Mouse (Mus musculus) midbrain, embryonic 11.5 days (tissue): ENCODE data around the gene Skida1. TPM values are rescaled to one million over a fixed set of nuclear protein-coding genes. Genes with fewer than 3 reads are reported as not detected.

Experiments used
- ATAC-seq: fragments of 200-750 bp; cut with Nextera tagmentation; 2 replicates; pipeline ENCODE4 v1.8.0; 2017; ENCODE audit warnings: moderate TSS enrichment, moderate library complexity; ENCODE audit not compliant: low FRiP score
- DNase-seq: peaks from one replicate; pipeline ENCODE4 v3.0.0; 2015; ENCODE audit warnings: low spot score; ENCODE audit errors: missing footprints
- H3K27ac ChIP-seq: fragments of 300-500 bp; sonication (generic); 2 replicates; pipeline ENCODE4 v1.5.1; 2014; ENCODE audit warnings: low read depth, low read length
- H3K27me3 ChIP-seq: fragments of 300-500 bp; sonication (generic); 2 replicates; pipeline ENCODE4 v1.6.1; 2014; ENCODE audit warnings: mild to moderate bottlenecking, low read length, moderate library complexity, mixed read lengths; ENCODE audit not compliant: control insufficient read depth, insufficient read depth
- H3K36me3 ChIP-seq: fragments of 300-500 bp; sonication (generic); 2 replicates; pipeline ENCODE4 v1.6.1; 2014; ENCODE audit warnings: mild to moderate bottlenecking, low read length, moderate library complexity, mixed read lengths; ENCODE audit not compliant: control insufficient read depth, insufficient read depth
- H3K4me1 ChIP-seq: fragments of 300-500 bp; sonication (generic); 2 replicates; pipeline ENCODE4 v1.6.1; 2014; ENCODE audit warnings: low read length; ENCODE audit not compliant: control insufficient read depth, insufficient read depth
- H3K4me2 ChIP-seq: fragments of 300-500 bp; sonication (generic); 2 replicates; pipeline ENCODE4 v1.6.1; 2014; ENCODE audit warnings: mild to moderate bottlenecking, moderate library complexity
- H3K4me3 ChIP-seq: fragments of 300-500 bp; sonication (generic); 2 replicates; pipeline ENCODE4 v1.5.1; 2014; ENCODE audit warnings: low read depth, low read length
- H3K9ac ChIP-seq: fragments of 300-500 bp; sonication (generic); 2 replicates; pipeline ENCODE4 v1.6.1; 2014; ENCODE audit warnings: low read length
- H3K9me3 ChIP-seq: fragments of 300-500 bp; sonication (generic); 2 replicates; pipeline ENCODE4 v1.6.1; 2016; ENCODE audit warnings: low read length; ENCODE audit not compliant: control insufficient read depth
- WGBS: fragments of 180-500 bp; shearing (Covaris S2); extraction: QIAGEN DNeasy Blood & Tissue Kit; methylation state at CpG from one replicate; pipeline ENCODE4 v1.1.7; 2014; 5-methylcytosine and 5-hydroxymethylcytosine counted together
- polyA plus RNA-seq: library from polyadenylated mRNA; unstranded; fragments of >200 nt; fragmentation: Nextera tagmentation; extraction: Ambion mirVana; gene quantifications from 2 replicates; pipeline ENCODE4 v1.2.1, GENCODE M21; 2014

Skida1 gene
- polyA plus RNA-seq, 1 experiment from 2014 or later, result 23.4 TPM

DNA sequence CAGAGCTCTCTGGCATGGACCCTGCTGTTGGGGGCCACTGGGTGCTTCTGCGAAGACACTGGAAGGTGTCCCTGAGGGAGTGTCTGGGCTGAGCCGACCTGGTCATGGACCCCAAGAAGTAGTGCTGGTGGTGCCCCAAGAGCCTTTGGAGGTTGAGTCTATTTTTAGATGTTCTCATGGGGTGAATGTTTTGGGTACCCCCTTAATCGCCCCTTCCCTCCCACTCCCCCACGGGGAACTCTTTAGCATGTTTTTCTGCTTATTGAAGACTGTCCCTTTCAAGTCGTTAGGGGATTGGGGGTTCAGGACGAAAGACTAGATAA, 16.8 kb upstream of the Skida1 start:
- H3K9ac ChIP-seq, result peak overlapping the region; percentile 99
- DNase-seq, result peak; percentile 95
- peaks cover 8% of the 10 kb centered on the region for H3K4me1 ChIP-seq
- H3K4me2 ChIP-seq, result peak overlapping the region; percentile 90
- H3K36me3 ChIP-seq, result no peaks in the 10 kb centered on the region
- peak overlapping the region; percentile 92 for H3K4me3 ChIP-seq
- no peak for ATAC-seq
- peak overlapping the region; percentile 76 for H3K27ac ChIP-seq
- WGBS, result 4% methylated on average over 6 of the region's 6 CpGs
- H3K27me3 ChIP-seq, result no peaks in the 10 kb centered on the region
- no peaks in the 10 kb centered on the region for H3K9me3 ChIP-seq

DNA sequence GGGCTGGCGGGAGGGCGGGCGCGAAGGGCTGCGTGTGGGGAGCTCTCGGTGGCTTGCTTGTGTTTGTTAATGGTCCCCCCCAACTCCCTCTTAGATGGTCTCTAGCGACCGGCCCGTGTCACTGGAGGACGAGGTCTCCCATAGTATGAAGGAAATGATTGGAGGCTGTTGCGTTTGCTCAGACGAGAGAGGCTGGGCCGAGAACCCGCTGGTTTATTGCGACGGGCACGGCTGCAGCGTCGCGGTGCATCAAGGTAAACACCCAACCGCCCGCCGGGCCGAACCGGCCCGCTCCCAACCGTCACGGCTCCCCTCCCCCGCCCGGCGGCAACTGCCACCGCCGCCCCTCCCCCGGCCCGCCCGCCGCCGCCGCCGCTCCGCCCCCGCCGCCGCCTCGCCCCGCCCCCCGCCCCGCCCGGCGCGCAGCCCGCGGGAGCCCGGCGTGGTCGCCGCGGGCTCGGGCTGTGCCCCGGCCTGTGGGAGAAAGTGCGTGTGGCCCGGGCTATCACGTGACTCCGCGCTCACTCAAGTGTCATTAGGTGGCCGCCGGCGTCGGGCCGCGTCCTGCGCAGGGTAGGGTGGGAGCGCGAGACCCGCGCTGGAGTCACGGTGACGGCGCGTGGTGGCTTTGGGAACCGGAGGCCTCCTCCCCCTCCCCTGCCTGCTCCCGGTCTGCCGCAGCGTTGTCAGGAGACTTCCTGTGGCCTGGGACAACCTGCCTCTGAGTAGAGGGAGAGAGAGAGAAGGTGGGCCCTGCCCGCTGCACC, 16.3 kb upstream of the Skida1 start:
- peak overlapping the region; percentile 90 for H3K4me2 ChIP-seq
- peak overlapping the region; percentile 99 for H3K9ac ChIP-seq
- under 1% methylated on average over 62 of the region's 85 CpGs for WGBS
- no peaks in the 10 kb centered on the region for H3K9me3 ChIP-seq
- H3K36me3 ChIP-seq, result no peaks in the 10 kb centered on the region
- DNase-seq (peak; percentile 96), ATAC-seq (peak; percentile 79)
- no peaks in the 10 kb centered on the region for H3K27me3 ChIP-seq
- H3K27ac ChIP-seq, result peak overlapping the region; percentile 100
- peaks cover 10% of the 10 kb centered on the region for H3K4me1 ChIP-seq
- peak overlapping the region; percentile 92 for H3K4me3 ChIP-seq

- Histone ChIP-seq H3K27ac (peak overlapping the region; percentile 100), H3K9ac (peak overlapping the region; percentile 99), H3K4me2 (peak overlapping the region; percentile 90), H3K9me3 (no peaks in the 10 kb centered on the region), H3K27me3 (no peaks in the 10 kb centered on the region), H3K4me3 (peak overlapping the region; percentile 92), H3K36me3 (no peaks in the 10 kb centered on the region), H3K4me1 (peaks cover 11% of the 10 kb centered on the region)
- ATAC-seq, result peak; percentile 95
- WGBS, result under 1% methylated on average over 48 of the region's 58 CpGs
- peak; percentile 99 for DNase-seq
These were observed 15.6 kb upstream of the Skida1 start for GRCm38 (mm10) chr2:18064356-18064858.

- H3K27ac ChIP-seq, result peak overlapping the region; percentile 100
- no peaks in the 10 kb centered on the region for H3K27me3 ChIP-seq
- H3K4me2 ChIP-seq, result peak overlapping the region; percentile 90
- DNase-seq (peak; percentile 97), ATAC-seq (peak; percentile 35)
- H3K9me3 ChIP-seq, result no peaks in the 10 kb centered on the region
- under 1% methylated on average over 18 of the region's 18 CpGs for WGBS
- H3K9ac ChIP-seq, result peak overlapping the region; percentile 99
- no peaks in the 10 kb centered on the region for H3K36me3 ChIP-seq
- peak overlapping the region; percentile 92 for H3K4me3 ChIP-seq
- H3K4me1 ChIP-seq, result peaks cover 16% of the 10 kb centered on the region
These were observed 15.0 kb upstream of the Skida1 start for GRCm38 (mm10) chr2:18063763-18064251.

DNA sequence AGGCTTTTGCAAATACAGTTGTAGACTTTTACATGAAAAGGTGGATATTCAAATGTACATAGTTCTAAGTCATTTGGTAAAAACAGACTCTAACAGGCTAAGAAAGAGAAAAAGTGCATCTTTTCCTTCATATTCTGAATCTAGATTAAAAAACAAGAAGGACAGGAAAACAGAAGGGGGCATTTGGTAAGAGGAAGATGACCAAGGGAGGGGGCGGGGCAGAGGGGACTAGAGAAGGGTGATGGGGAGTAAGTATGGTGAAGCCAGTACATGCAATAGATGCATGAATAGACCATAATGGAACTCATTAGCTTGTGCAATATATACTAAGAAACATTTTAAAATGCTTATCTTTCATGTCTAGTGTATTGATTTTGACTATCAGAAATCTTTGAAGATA, 11.5 kb upstream of the Skida1 start:
- Histone ChIP-seq H3K4me2 (no peak overlapping the region; the same call in 1 of the 2 replicates), H3K27me3 (no peaks in the 10 kb centered on the region), H3K4me1 (peaks cover 11% of the 10 kb centered on the region), H3K4me3 (no peak overlapping the region), H3K36me3 (no peaks in the 10 kb centered on the region), H3K9me3 (no peaks in the 10 kb centered on the region), H3K9ac (no peak overlapping the region), H3K27ac (no peak overlapping the region)
- ATAC-seq, result no peak
- WGBS, result 28% methylated on average over 1 of the region's 1 CpGs
- DNase-seq, result peak; percentile 88

DNA sequence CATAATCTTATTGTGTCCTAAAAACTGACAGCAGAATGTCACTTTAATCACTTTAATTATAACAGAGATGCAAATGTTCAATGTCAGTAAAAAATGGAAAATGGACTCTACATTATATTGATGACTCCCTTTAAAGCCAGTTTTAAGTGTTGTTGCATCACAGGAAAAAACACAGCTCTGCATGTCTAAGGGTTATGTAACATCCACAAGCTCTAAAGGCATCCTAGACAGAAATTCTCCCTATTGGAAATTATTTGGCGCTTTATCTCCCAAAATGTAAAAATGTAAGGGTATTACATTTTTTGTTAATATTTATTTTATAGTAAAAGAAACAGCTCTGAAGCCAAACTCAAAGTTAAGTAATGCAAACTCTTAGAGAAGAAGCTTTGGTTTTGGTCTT, 11.0 kb upstream of the Skida1 start:
- WGBS, result 47% methylated on average over 1 of the region's 1 CpGs
- H3K36me3 ChIP-seq, result no peaks in the 10 kb centered on the region
- H3K4me2 ChIP-seq, result peak overlapping the region; percentile 20; the same call in 1 of the 2 replicates
- ATAC-seq (no peak), DNase-seq (peak; percentile 91)
- peaks cover 11% of the 10 kb centered on the region for H3K4me1 ChIP-seq
- H3K9ac ChIP-seq, result peak overlapping the region; percentile 40; the same call in 1 of the 2 replicates
- no peak overlapping the region for H3K27ac ChIP-seq
- no peak overlapping the region for H3K4me3 ChIP-seq
- no peaks in the 10 kb centered on the region for H3K9me3 ChIP-seq
- H3K27me3 ChIP-seq, result no peaks in the 10 kb centered on the region

DNA sequence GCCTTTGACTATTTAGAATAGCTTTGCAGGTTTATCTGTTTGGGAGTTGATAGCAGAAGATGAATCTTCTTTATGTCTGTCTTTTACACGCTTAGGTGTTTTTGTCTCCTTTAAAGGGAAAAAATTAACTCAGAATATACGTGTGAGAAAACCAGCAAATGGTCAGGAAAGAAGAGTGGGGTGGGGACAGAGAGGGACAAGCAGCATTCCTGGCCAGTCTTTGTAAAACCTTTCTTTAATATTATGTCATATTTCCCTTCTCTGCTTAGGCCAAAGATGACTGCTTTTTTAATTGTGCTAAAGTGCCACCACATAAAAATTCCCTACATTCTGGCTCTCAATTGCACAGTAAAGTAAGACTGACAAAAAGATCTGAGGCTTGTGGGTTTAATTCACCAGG, 10.2 kb upstream of the Skida1 start:
- Histone ChIP-seq H3K4me3 (peak overlapping the region; percentile 68; the same call in 1 of the 2 replicates), H3K9ac (peak overlapping the region; percentile 100), H3K27ac (peak overlapping the region; percentile 100), H3K36me3 (no peaks in the 10 kb centered on the region), H3K4me2 (peak overlapping the region; percentile 95), H3K27me3 (no peaks in the 10 kb centered on the region), H3K4me1 (peaks cover 18% of the 10 kb centered on the region), H3K9me3 (no peaks in the 10 kb centered on the region)
- DNase-seq (no peak), ATAC-seq (no peak)
- 27% methylated on average over 2 of the region's 2 CpGs for WGBS

DNA sequence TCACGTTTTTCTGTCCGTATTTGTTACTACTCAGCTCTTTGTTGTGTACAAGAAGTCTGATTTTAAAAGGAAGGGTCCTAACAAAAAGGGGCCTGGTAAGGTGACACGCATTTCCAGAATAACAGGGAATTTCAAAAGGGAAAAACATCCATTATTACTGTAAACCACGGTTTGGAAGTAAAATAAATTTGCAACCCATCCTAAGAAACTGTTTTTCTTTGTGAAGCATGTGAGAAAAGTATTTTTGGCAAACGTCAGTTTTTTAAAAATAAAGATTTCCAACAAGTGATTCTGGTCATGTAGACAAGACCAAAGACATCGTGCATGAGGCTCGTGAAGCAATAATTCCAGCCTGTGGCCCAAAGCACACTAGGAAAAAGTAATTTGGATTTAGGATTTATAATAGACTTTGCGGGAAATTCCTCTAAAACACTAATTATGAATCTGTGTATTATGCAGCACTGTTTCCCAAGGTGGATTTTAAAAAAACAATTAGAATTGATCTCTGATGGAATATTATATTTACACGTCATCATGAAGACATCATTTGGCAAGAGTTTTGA, 9.4 kb upstream of the Skida1 start:
- Histone ChIP-seq H3K36me3 (no peaks in the 10 kb centered on the region), H3K9ac (peak overlapping the region; percentile 100), H3K27ac (peak overlapping the region; percentile 100), H3K4me3 (peak overlapping the region; percentile 68), H3K4me1 (peaks cover 26% of the 10 kb centered on the region), H3K9me3 (no peaks in the 10 kb centered on the region), H3K27me3 (no peaks in the 10 kb centered on the region), H3K4me2 (peak overlapping the region; percentile 95)
- ATAC-seq (no peak), DNase-seq (peak; percentile 94)
- WGBS, result 6% methylated on average over 9 of the region's 9 CpGs
